Mouse (Mus musculus): ENCODE data around the gene Pde3a. TPM values are rescaled to one million over a fixed set of nuclear protein-coding genes. Genes with fewer than 3 reads are reported as not detected.

Gene Pde3a
- 1 to 10 TPM; 3.7 to 4.2 TPM for total RNA-seq (2021)
- long read RNA-seq, partial matches to known transcripts: 0 of 1 reads
- long read RNA-seq, other reads (novel, unspliced or antisense): 1 of 1 reads

DNA sequence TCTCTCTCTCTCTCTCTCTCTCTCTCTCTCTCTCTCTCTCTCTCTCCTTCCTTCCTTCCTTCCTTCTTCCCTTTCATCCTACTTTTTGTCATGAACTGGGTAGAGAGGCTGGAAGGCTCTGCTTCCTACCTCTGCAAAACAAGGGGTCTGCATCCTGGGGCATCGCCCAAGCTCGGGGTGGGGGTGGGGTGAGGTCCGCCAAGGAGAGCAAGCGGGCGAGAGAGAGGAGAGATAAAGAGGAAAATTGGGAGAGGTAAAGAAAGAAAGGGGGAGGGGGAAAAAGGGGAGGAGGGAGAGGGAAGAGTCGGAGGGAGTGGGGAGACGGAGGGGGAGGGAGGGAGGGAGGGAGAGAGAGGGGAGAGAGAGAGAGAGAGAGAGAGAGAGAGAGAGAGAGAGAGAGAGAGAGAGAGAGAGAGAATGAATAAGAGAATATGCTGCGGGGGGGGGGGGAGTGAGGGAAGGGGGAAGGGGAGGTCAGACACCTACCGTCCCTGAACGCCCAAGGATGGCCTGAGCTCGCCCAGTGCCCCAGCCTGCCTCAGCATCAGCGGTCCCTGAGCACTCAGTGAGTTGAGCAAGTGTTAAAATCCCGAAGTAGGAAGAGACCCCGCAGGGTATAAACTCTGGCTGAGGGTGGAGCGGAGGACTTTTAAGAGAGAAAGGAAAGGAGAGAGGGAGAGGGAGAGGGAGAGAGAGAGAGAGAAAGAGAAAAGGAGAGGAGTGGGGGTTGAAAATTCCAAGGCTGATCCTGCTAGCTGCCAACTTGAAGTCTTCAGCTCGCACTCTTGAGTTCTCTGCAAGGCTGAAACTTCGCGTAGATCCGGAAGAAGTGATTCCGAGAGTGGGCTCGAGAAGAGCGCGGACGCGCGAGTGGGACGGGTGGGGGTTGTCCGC is at the start of gene Pde3a:
Pde3a (plus strand) TSS at position 579 of the 894 bp plus-strand sequence.
- DNase-seq (ENCODE audit: low spot score in 2 of 2): no peak

DNA sequence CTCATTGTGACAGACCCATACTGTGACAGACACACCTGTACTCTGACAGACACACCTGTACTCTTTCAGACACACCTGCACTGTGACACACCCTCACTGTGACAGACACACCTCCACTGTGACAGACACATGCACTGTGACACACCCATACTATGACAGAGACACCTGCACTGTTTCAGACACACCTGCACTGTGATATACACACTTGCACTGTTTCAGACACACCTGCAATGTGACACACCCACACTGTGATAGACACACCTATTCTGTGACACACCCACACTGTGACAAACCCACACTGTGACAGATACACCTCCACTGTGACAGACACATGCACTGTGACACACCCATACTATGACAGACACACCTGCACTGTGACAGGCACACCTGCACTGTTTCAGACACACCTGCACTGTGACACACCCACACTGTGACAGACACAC is 48.9 kb upstream of the Pde3a start:
- DNase-seq (ENCODE audit: low spot score in 2 of 2): no peak

DNA sequence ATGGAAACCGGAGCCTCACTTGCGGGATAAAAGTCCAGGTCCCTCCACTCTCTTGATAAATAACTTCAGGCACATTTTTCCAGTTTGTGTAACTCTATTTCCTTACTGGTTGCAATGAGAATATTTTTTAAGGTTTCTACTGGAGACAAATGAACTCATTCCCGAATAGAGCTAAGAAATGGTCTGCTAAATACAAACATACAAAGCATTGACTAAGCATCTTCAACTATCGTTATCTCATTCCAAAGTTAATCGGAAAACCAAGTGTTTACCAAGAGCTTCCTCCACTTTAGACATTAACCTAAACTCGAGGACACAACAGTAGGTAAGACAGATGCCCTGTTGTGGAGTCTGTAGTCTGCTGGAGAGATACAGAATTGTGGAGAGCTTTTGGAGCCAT is 41.5 kb upstream of the Pde3a start:
- no peak for DNase-seq (ENCODE audit: low spot score in 2 of 2)

DNA sequence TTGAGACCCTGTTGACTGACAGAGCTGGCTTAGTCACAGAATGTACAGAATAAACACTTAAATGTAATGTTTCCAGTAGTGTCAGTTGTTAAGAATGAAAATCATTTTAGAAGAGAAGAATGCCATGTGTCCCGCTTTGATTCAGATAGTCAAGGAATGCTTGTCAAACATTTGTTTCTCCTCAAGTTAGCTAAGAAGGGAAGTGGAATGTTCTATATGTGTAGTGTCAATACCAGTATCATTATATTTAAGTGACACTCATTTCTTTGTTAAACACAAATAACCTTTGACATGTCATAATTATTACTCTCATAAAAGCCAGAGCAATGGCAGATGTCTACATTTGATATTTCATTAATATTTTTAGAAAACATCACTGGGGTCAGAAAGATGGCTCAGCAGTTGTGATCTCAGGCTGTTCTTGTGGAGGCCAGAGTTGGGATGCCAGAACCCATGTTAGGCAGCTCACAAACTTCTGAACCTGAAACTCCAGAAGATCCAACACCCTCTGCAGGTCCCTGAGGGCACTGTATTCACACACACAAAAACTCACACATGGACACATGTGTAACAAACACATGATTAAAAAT is 40.7 kb upstream of the Pde3a start:
- DNase-seq (ENCODE audit: low spot score in 2 of 2): no peak

DNA sequence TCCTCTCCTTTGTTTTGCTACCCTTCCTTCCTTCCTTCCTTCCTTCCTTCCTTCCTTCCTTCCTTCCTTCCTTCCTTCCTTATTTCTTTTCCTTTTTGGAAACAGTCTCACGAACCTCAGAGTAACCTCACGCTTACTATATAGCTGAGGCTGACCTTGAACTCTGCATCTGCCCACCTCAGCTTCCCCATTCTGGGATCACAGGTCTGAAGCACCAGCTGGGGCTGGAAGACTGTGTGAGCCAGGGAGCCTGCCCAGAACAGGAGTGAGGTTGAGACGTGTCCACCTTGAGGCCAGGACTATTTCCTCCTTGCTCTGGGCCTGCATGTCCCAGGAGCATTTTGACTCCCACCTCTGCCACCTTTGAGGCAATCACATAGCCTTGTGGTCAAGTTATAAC is 39.0 kb upstream of the Pde3a start:
- DNase-seq (ENCODE audit: low spot score in 2 of 2): no peak

DNA sequence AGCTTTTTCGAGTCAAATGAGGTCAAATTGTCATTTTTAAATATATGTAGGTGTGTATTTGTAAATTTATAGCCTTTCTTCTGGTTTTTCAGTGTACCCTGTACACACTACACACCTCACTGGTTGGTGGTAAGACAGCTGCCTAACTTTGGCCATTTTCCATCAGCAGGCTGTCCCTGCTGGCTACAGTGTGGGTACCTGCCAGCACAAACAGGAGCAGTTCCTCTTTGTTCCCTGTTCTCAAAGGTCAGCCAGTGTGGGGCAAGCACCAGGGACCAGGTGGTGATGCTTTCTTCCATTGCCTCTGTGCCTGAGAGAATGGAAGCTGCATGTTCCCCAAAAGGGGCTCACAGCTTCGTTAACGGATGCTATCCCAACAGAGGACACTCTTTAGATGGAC is 28.0 kb upstream of the Pde3a start:
- no peak for DNase-seq (ENCODE audit: low spot score in 2 of 2)

DNA sequence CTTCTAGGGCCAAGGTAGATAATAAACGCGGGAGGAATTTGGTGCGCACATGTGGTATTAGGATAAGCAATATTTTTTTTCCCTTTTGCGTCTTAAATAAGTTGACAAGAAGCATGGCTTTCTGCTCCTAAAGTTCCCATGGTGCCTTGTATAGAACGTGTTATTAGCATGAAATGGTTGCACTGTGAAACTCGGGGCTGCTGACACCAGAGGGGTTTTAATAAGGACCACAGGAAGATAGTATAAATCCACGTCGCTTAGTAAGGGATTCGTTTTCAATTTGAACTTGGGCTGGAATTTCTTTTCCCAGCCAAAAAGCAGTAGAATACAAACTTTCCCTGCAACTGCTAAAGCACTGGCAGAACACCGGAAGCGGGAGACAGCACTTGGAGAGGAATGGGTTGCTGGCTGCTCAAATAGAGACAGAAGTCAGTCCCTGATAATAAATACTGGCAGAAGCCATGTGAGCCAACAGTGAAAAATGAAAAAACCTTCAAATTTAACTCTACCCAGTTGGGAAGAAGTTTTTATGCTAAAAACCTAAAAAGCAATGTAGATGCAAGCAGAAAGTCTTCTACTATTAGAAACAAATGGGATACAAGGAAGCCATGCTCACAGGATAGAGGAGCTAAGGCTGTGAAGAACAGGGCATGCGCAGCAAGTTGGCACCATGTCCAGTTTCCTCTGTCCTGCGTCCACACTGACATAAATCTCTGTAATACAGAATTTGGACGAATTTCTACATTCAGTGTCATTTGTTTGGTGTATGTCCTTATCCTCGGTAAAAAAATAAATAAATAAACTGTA is 22.0 kb upstream of the Pde3a start:
- DNase-seq (ENCODE audit: low spot score in 2 of 2): no peak

DNA sequence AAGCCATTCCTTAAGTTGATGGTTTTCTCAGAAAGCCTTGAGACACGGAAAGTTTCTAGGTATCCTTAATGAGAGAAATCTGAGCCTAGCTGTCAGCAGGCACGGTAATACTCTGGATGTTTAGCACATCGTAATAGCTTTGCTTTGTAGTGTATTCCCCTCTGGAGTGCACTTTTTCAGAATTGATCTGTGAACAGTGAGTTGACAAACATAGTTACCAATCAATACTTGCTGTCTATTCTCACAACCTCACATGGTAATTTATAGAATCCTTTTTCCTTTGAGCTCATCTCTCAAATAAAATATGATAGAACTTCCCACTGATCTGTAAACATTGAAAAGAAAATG is 21.4 kb upstream of the Pde3a start:
- DNase-seq (ENCODE audit: low spot score in 2 of 2): no peak

DNA sequence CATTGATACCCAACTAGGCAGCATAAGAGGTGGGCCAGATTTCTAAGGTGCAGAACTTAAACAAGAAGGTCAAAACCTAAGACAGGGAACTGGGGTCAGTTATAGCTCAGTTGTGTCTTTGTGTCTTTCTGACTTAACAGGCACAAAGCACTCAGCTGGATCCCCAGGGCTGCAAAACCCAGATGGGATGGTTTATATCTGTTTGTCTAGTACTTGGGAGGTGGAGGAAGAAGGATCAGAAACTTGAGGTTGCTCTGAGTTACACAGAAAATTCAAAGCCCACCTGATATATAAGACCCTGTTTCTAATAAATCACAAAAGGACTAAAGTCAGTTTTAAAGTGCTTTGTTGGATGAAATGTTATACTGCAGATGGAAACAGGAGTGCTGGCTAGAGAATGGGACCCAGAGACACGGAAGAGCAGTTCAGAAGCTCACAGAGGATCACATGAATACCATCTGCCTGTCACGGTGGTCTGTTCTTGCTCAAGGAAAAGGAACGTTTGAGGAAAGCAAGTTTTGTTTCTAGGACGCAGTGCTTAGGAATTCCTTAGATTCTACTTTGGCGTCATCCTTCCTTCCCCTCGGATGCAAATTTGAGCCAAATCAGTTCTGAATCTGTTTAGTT is 16.2 kb upstream of the Pde3a start:
- DNase-seq (ENCODE audit: low spot score in 2 of 2): no peak

DNA sequence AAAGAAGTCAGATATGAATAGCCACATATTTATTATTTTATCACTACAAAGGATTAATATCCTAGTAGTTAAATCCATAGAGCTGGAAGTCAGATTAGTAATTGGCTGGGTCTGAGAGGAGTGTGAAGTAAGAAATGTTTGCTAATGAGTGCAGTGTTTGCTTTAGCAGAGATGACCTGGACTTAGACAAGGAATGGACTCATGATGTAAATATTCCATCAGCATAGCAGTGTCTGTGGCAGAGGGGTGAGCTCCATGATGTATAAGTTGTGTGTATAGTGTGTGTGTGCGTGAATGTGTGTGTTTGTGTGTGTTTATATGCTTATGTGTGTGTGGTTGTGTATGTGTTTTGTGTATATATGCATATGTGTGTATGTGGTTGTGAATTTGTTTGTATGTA is 7.3 kb upstream of the Pde3a start:
- no peak for DNase-seq (ENCODE audit: low spot score in 2 of 2)

DNA sequence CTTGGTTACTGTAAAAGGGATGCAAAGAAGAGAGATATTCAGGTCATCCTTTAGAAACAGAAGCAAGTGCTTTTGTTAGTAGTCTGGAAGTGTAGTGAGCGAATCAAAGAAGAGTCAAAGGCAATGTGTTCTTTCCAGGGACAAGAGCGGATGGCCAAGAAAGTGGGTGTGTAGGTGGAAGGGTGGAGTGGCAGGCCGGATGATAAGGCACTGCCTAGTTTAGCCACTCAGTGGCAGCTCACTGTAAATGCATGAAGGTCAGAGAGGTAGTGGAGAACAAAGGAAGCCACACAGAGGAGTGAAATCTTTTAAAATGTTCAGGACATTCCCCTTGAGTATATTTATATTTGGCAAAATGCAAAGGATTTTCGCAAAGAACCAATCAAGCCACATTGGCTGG is 4.0 kb upstream of the Pde3a start:
- no peak for DNase-seq (ENCODE audit: low spot score in 2 of 2)

DNA sequence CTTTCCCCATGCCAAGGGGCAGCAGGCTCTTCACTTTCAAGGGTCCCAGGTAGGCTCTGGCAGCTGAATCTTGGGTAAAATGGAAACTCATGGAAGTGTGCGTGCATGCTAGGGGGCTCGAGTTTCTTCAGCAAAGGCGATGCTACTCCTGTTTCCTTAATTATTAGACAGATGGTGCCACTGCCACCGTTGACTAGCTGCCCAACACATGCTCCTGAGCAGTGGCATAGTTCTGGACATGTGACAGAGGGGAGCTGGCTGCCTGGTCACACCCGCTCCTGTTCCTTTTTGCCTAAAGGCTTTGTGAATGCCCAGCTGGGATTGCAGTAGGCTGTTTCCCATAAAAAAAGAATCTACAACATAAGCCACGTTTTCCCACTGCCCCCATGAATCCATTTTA is 2.7 kb upstream of the Pde3a start:
- DNase-seq (ENCODE audit: low spot score in 2 of 2): no peak

DNA sequence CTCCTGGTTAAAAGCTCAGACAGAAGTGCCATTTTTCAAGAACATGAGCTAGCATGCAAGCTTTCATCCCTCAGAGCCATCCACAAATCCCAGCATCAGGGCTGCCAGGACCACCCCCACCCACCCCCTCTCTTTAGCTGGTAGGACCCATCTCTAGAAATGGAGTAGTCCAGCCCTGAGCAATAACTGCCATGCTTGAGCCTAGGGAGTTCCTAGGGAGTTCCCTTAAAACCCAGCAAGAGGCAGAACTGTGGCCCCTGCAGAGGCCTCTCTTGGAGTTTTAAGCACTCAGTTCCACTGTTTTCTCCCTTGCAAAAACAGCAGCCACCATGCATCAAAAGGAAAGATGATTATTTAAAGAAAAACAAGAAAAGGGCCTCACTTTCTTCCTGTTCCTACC is 988 bp upstream of the Pde3a start:
- DNase-seq (ENCODE audit: low spot score in 2 of 2): no peak

DNA sequence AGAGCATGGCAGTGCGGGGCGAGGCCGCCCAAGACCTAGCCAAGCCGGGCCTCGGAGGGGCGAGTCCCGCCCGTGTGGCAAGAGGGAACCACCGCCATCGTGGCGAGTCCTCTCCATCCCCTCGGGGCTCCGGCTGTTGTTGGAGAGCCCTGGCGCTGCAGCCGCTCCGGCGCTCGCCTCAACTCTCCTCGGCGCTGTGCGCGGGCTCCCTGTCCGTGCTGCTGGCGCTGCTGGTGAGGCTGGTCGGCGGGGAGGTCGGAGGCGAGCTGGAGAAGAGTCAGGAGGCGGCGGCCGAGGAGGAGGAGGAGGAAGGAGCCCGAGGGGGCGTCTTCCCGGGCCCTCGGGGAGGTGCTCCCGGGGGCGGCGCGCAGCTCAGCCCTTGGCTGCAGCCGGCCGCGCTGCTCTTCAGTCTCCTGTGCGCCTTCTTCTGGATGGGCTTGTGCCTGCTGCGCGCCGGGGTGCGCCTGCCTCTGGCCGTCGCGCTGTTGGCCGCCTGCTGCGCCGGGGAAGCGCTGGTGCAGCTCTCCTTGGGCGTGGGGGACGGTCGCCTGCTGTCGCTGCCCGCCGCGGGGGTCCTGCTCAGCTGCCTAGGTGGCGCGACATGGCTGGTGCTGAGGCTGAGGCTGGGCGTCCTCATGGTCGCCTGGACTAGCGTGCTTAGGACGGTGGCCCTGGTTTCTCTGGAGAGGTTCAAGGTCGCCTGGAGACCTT is 671 bp downstream of the Pde3a start:
- DNase-seq (ENCODE audit: low spot score in 2 of 2): peak; percentile 42 to 60

DNA sequence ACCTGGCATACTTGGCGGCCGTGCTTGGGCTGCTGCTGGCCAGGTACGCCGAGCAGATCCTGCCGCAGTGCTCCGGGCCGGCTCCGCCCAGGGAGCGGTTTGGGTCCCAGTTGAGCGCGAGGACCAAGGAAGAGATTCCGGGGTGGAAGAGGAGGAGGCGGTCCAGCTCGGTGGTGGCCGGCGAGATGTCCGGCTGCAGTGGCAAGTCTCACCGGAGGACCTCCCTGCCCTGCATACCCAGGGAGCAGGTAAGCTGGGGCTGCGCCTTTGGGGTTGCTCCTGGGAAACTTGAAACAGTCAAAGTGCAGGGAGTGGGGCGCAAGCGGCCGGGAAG is 1.2 kb downstream of the Pde3a start:
- DNase-seq (ENCODE audit: low spot score in 2 of 2): no peak

DNA sequence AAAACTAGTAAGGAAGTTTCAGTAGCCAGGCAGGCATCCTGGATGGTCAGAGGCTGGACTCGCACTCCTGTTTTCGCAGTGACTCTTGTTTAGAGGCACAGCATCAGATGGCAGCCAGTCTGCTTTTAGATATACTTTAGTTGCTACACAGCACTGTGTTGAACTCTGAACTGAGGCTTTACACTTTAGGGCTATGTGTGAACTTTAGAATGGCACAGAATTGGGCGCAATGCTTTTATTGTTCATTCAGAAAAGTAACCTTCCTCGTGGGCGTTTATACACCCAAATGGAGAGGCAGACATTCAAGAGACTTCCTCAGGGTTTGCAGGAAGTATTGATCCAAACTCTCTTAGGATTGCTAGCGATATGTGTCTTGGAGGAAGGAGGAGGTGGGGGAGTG is 1.9 kb downstream of the Pde3a start:
- no peak for DNase-seq (ENCODE audit: low spot score in 2 of 2)

DNA sequence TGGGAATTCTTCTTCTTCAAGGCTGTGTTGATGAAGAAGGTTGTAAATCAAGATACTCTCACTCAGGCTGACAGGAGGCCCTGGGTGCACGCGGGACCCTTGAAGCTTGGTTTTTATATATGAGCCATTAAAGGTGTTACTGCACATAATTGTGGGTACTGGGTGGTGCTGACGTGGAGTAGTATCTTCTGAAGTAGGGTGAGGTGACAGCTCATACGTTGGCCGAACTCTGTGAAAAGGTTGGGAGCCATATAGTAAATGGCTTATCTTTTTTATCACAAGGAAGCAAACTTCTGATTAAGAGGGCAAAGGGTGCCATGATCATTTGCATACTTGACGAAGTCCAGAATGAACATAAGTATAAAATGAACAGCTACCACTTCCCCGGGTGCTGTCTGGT is 3.5 kb downstream of the Pde3a start:
- no peak for DNase-seq (ENCODE audit: low spot score in 2 of 2)

DNA sequence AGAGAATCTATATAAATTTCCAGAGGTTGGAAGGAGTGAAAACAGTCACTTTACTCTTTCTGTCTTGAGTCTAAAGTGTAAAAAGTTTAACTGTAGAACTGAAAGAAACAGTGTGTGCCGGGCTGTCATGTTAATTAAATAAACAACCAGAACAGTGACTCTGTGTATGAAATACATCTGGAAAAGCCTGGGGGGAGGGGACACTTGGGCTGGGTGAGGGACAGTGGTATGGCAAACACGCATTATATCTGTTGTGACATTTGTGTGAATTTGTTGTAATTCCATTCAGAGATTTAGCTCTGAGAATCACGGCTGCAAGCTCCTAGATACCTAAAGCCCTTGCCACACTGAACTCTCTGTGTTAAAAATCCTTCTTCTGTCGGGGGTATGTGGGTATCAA is 5.9 kb downstream of the Pde3a start:
- DNase-seq (ENCODE audit: low spot score in 2 of 2): no peak

DNA sequence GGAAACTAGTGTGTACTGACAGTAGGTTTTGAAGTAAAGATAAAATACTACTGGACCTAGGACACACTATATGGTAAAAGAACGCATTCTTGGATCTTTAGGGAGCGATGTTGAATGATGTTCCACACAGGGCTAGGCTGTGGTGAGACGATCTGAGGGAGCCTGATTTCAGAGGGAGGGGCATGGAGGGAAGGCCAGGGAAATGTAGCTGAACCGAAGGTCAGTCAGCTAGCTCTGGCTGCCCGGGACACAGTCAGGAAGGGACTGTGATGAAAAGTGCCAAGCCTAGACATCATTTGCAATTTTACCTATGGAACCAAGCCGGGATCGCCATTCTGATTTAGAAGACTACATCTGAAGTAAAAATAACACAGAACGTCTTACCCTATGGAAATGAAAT is 7.8 kb downstream of the Pde3a start:
- no peak for DNase-seq (ENCODE audit: low spot score in 2 of 2)

DNA sequence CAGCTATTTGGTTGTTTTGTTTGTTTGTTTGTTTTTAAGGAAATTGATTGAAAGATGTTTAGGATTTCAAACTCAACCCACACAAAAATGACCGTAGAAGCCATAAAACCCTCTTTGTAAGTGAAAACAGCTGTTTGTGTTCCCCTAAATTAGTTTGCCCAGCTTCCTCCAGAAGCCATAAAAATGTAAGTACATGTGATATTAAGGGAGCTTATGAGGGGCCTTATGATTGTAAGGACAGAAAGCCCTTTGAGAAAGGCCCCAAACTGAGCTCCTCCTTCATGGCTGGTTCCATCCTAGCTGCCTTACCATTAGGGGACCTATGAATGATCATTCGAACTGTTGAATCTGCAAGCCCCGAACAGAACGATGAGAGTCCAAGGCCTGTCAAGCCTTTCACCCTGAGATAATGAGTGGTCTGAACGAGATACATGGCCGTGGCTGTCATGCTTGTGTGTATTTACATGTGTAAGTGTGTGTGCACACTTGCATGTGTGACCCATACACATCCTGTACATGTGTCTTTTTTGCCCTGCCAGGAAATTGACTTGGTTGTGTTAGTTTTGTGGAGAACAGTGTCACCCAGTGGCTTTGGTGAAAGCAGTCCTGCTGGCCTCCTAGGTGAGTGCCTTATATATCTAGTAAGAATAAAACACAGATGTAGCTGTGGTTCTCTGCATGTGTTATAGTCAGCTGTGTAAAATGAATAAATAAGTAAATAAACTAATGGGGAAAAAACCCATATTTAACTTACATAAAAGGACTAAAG is 8.5 kb downstream of the Pde3a start:
- DNase-seq (ENCODE audit: low spot score in 2 of 2): no peak
